Mouse (Mus musculus) intestine, embryonic 16.5 days (tissue): ENCODE results near the gene Scgb1c1. TPM values are rescaled to one million over a fixed set of nuclear protein-coding genes. Genes with fewer than 3 reads are reported as not detected.
"Not testable (repeated sequence)": the region's sequence is repeated elsewhere in the genome, so short reads cannot be mapped to it uniquely, and the experiment has no call there.

Experiments used
- ATAC-seq: fragments of 200-750 bp; cut with Nextera tagmentation; 2 replicates; pipeline ENCODE4 v1.8.0; 2017; ENCODE audit warnings: moderate TSS enrichment, moderate library complexity
- H3K27ac ChIP-seq: fragments of 300-500 bp; sonication (generic); 2 replicates; pipeline ENCODE4 v1.5.1; 2014; ENCODE audit warnings: mild to moderate bottlenecking, low read length
- H3K27me3 ChIP-seq: fragments of 300-500 bp; sonication (generic); replicated peaks from 2 replicates; pipeline ENCODE4 v1.6.1; 2014; ENCODE audit warnings: low read length, control low read depth, mixed read lengths; ENCODE audit not compliant: control insufficient read depth, insufficient read depth
- H3K36me3 ChIP-seq: fragments of 300-500 bp; sonication (generic); 2 replicates; pipeline ENCODE4 v1.6.1; 2014; ENCODE audit warnings: low read length, control low read depth; ENCODE audit not compliant: control insufficient read depth, insufficient read depth
- H3K4me1 ChIP-seq: fragments of 300-500 bp; sonication (generic); 2 replicates; pipeline ENCODE4 v1.6.1; 2014; ENCODE audit warnings: low read length, control low read depth, mixed read lengths; ENCODE audit not compliant: control insufficient read depth, insufficient read depth
- H3K4me2 ChIP-seq: fragments of 300-500 bp; sonication (generic); 2 replicates; pipeline ENCODE4 v1.6.1; 2014; ENCODE audit warnings: low read depth, low read length, control low read depth
- H3K4me3 ChIP-seq: fragments of 300-500 bp; sonication (generic); 2 replicates; pipeline ENCODE4 v1.5.1; 2014; ENCODE audit warnings: mild to moderate bottlenecking, low read length
- H3K9ac ChIP-seq: fragments of 300-500 bp; sonication (generic); 2 replicates; pipeline ENCODE4 v1.6.1; 2014; ENCODE audit warnings: low read depth, low read length
- H3K9me3 ChIP-seq: fragments of 300-500 bp; sonication (generic); 2 replicates; pipeline ENCODE4 v1.6.1; 2016; ENCODE audit warnings: low read length, control low read depth; ENCODE audit not compliant: control insufficient read depth
- WGBS: fragments of 180-500 bp; shearing (Covaris S2); extraction: QIAGEN DNeasy Blood & Tissue Kit; methylation state at CpG from one replicate; pipeline ENCODE4 v1.1.7; 2014; 5-methylcytosine and 5-hydroxymethylcytosine counted together
- polyA plus RNA-seq: library from polyadenylated mRNA; unstranded; fragments of >200 nt; fragmentation: Nextera tagmentation; extraction: Ambion mirVana; gene quantifications from 2 replicates; pipeline ENCODE4 v1.2.1, GENCODE M21; 2015

Gene Scgb1c1
- polyA plus RNA-seq, 1 experiment from 2014 or later: not detected

DNA sequence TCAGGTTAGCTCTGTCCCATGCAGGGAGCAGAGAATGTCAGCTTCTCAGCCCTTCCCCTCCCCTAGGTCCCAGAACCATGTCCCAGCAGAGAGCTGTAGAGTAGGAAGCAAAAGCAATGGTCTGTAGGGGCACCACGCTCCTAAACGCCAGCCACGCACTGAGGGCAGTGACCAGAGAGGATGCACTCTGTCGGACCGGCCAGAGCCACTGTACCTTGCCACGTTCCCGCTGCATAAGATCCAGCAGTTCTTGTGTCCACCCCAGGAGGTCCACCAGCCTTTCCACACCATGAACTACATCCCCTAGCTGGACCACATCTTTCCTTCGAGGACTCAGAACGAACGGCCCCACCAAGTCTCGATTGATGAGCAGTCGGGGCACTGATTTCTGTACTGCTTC lies 19.4 kb downstream of the Scgb1c1 start:
- H3K9ac ChIP-seq: no peak overlapping the region
- H3K4me3 ChIP-seq: no peak overlapping the region
- H3K4me1 ChIP-seq: no peaks in the 10 kb centered on the region
- WGBS: 89% methylated on average over 12 of the region's 12 CpGs
- no peaks in the 10 kb centered on the region for H3K9me3 ChIP-seq
- no peak overlapping the region for H3K27ac ChIP-seq
- no peaks in the 10 kb centered on the region for H3K27me3 ChIP-seq
- no peak overlapping the region for H3K4me2 ChIP-seq
- ATAC-seq: no peak
- H3K36me3 ChIP-seq: peaks cover 17% of the 10 kb centered on the region

DNA sequence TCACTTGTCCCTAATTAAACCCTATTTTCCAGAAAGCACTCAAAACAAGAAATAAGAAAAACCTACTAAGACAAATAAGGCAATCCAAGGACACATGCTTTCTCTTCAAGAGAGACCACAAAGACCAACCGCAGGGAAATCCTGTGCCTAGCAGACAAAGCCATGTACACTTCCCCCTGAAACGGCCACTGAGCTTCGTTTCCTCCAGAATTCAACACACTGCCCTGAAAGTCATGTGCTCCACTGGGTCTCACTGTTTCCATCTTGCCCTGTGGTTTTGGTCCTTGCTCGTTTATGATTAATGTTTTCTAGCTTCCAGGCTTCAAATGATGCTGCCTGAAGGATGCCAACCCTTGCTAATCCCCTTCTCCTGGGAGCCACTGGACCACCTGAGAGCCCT lies 28.9 kb downstream of the Scgb1c1 start:
- H3K36me3 ChIP-seq: peaks cover 5% of the 10 kb centered on the region; the same call in 1 of the 2 replicates
- H3K4me3 ChIP-seq: no peak overlapping the region
- H3K4me2 ChIP-seq: no peak overlapping the region
- no peak for ATAC-seq
- H3K4me1 ChIP-seq: peaks cover 2% of the 10 kb centered on the region; the same call in 1 of the 2 replicates
- 81% methylated on average over 4 of the region's 4 CpGs for WGBS
- no peak overlapping the region for H3K9ac ChIP-seq
- H3K27me3 ChIP-seq: no peaks in the 10 kb centered on the region
- H3K9me3 ChIP-seq: no peaks in the 10 kb centered on the region
- no peak overlapping the region for H3K27ac ChIP-seq

DNA sequence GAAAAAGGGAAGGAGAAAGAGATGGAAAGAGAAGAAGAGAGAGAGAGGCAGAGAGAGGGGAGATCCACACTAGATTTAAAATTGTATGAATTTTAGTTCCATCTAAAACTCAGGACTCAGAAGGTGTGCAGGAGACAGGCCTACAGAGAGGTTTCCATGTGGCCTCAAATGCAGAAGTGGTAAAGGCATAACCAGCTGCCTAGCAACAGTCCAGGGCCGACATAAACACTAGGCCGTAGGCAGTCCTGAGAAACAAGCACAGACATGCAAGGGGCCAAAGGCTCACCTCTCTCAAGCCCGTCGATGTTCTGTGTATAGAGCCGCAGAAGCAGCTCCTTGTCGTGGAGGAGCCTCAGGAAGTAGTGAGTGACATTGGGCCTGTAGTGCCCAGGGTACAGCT lies 32.0 kb downstream of the Scgb1c1 start:
- Histone ChIP-seq H3K9ac (no peak overlapping the region), H3K4me2 (no peak overlapping the region)
- 78% methylated on average over 6 of the region's 6 CpGs for WGBS

GRCm38 (mm10) chr7:140879355-140879754 lies 34.0 kb downstream of the Scgb1c1 start:
- peaks cover 15% of the 10 kb centered on the region for H3K4me1 ChIP-seq
- WGBS: 85% methylated on average over 7 of the region's 7 CpGs
- peaks cover 4% of the 10 kb centered on the region; the same call in 1 of the 2 replicates for H3K36me3 ChIP-seq
- ATAC-seq: no peak
- no peaks in the 10 kb centered on the region for H3K27me3 ChIP-seq
- H3K27ac ChIP-seq: no peak overlapping the region
- H3K9me3 ChIP-seq: no peaks in the 10 kb centered on the region
- H3K4me3 ChIP-seq: no peak overlapping the region
- H3K9ac ChIP-seq: no peak overlapping the region
- H3K4me2 ChIP-seq: no peak overlapping the region

More for the DNA sequence above, 32.0 kb downstream of the Scgb1c1 start:
- H3K36me3 ChIP-seq: peaks cover 5% of the 10 kb centered on the region; the same call in 1 of the 2 replicates
- H3K27ac ChIP-seq: no peak overlapping the region
- H3K4me3 ChIP-seq: no peak overlapping the region
- no peaks in the 10 kb centered on the region for H3K9me3 ChIP-seq
- peaks cover 11% of the 10 kb centered on the region for H3K4me1 ChIP-seq
- no peak for ATAC-seq
- H3K27me3 ChIP-seq: no peaks in the 10 kb centered on the region

- Histone ChIP-seq H3K4me3 (no peak overlapping the region), H3K36me3 (no peaks in the 10 kb centered on the region), H3K27ac (peak overlapping the region; percentile 64; the same call in 1 of the 2 replicates), H3K27me3 (no peaks in the 10 kb centered on the region), H3K9ac (peak overlapping the region; percentile 27; the same call in 1 of the 2 replicates), H3K4me1 (peaks cover 15% of the 10 kb centered on the region), H3K9me3 (no peaks in the 10 kb centered on the region), H3K4me2 (peak overlapping the region; percentile 50; the same call in 1 of the 2 replicates)
- WGBS: 63% methylated on average over 3 of the region's 3 CpGs
- no peak for ATAC-seq
These were observed 35.1 kb downstream of the Scgb1c1 start for GRCm38 (mm10) chr7:140880419-140880818.

DNA sequence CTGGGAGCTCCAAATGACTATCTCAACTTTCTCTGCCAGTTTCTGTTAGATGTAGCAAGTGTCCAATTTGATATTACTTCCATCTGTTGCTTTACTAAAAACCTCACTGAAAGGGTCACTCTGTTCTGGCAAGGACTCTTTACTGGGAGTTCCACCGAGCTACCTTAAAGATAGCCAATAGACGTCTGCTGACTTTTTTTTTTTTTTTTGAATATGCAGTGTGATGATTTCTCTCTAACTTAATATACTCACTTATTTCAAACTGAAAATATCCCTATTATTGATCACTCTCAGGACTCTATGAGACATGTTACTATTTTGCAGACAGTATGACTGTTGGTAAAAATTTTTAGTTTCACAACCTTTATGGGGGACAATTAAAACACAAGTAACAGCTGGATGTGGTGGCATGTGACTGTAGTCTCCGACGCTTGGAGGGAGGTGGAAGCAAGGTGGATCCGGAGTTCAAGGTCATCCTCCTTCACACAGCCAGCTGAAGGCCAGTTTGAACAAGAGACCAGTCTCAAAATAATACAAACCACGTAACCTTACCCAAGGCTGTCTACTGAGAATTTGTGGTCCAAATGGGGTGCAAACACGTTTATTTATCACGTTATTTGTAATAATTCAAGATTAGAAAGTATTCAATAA lies 35.6 kb downstream of the Scgb1c1 start:
- WGBS: 11% methylated on average over 8 of the region's 8 CpGs
- peak overlapping the region; percentile 64; the same call in 1 of the 2 replicates for H3K27ac ChIP-seq

DNA sequence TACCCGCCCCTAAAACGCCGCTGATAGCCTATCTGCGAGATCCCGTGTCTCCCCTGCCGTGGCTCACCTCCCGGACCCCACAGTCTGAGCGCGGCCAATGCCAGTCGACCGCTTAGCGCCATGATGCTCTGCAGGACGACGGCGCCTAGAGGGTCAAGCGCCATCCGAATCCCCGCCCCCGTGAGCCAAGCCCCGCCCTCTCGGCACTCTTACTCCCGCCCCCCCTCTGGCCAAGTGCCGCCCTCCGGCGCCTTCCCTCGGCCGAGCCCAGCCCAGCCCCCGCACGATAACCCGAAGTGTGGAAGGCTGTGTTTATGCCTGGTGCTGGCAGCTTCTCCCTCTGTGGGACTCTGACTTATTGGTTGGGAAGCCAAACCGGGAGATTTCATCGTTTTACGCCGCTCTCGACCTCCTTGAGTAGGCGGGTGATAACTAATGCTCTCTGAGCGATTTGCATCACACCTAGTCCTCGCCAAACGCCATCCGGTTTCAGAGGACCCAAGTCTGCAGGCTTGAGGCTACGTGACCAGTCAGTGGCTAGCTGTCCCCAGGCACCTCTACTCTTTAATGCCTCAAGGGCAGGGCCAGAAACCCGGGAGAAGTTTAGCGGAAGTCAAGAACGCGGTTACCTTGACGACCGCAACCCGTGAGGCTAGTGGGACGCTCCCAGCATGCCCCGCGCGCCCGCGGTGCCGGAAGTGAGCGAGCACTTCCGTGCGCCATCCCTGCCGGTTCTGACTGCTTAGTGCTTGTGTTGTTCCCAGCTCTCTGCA lies 36.5 kb downstream of the Scgb1c1 start, which contains the start of the genes Psmd13 and Sirt3:
Psmd13 (plus strand) TSS at position 273 of the 773 bp plus-strand sequence.
Sirt3 (minus strand) TSS at position 614 of the 773 bp plus-strand sequence.
- Histone ChIP-seq H3K27ac (peak within 1 kb of the TSS; percentile 87), H3K27me3 (no peaks in the 10 kb centered on the region), H3K9me3 (no peaks in the 10 kb centered on the region), H3K9ac (peak within 1 kb of the TSS; percentile 84), H3K4me3 (peak within 1 kb of the TSS; percentile 81), H3K4me2 (peak within 1 kb of the TSS; percentile 50), H3K4me1 (peaks cover 15% of the 10 kb centered on the region), H3K36me3 (no peaks in the 10 kb centered on the region)
- peak; percentile 97 for ATAC-seq
- WGBS: under 1% methylated on average over 59 of the region's 59 CpGs

More for the DNA sequence above, 35.6 kb downstream of the Scgb1c1 start:
- no peaks in the 10 kb centered on the region for H3K36me3 ChIP-seq
- H3K9ac ChIP-seq: peak overlapping the region; percentile 84
- peak; percentile 8 for ATAC-seq
- H3K4me2 ChIP-seq: peak overlapping the region; percentile 50
- no peaks in the 10 kb centered on the region for H3K27me3 ChIP-seq
- H3K4me1 ChIP-seq: peaks cover 15% of the 10 kb centered on the region
- no peaks in the 10 kb centered on the region for H3K9me3 ChIP-seq
- H3K4me3 ChIP-seq: peak overlapping the region; percentile 81

- peak overlapping the region; percentile 84 for H3K9ac ChIP-seq
- H3K36me3 ChIP-seq: no peaks in the 10 kb centered on the region
- no peaks in the 10 kb centered on the region for H3K27me3 ChIP-seq
- no peak; the same call in 1 of the 2 replicates for ATAC-seq
- peak overlapping the region; percentile 50 for H3K4me2 ChIP-seq
- H3K4me3 ChIP-seq: peak overlapping the region; percentile 81
- no peaks in the 10 kb centered on the region for H3K9me3 ChIP-seq
- WGBS: under 1% methylated on average over 12 of the region's 12 CpGs
- peaks cover 15% of the 10 kb centered on the region for H3K4me1 ChIP-seq
- H3K27ac ChIP-seq: peak overlapping the region; percentile 40
These were observed 37.1 kb downstream of the Scgb1c1 start for GRCm38 (mm10) chr7:140882469-140882803.

- H3K27me3 ChIP-seq, H3K9ac ChIP-seq, ATAC-seq, H3K4me1 ChIP-seq, H3K4me2 ChIP-seq, H3K9me3 ChIP-seq, H3K27ac ChIP-seq, H3K4me3 ChIP-seq, H3K36me3 ChIP-seq: not testable (repeated sequence)
- 97% methylated on average over 16 of the region's 16 CpGs for WGBS
These were observed 45.3 kb downstream of the Scgb1c1 start for GRCm38 (mm10) chr7:140890636-140891035.
